Mouse (Mus musculus): ENCODE data around the gene Drd2. TPM values are rescaled to one million over a fixed set of nuclear protein-coding genes. Genes with fewer than 3 reads are reported as not detected.

The Drd2 gene
- polyA plus RNA-seq, 1 experiment: 0.02 TPM

DNA sequence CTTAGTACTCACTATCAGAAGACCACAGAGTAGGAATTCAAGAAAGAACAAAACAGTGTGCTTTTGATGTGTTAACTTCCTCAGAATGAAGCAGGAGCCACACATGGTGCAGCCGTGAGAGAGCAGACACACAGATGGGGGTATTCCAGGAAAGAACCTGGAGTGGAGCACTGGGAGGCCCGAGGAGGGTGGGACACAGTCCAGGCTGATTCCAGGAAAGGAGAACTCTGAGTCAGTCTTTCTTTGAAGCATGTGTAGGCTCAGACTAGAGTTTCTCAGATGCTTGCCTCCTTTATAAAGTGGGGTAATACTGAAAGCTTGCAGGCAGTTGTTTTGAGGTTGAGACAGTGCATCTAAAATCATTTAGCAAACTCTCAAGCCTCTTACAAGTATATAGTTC is 51.8 kb downstream of the Drd2 start:
- no peak for TF ChIP-seq CEBPB (IDR thresholded peaks at IDR 0.05; ENCODE audit: low read depth)
- no peak for TF ChIP-seq MYOD1 (IDR thresholded peaks at IDR 0.05; ENCODE audit: control insufficient read depth, insufficient read length, low read depth)
- TF ChIP-seq CTCF (IDR thresholded peaks at IDR 0.05; ENCODE audit: control insufficient read depth, insufficient read depth, insufficient read length): no peak
- no peak for TF ChIP-seq USF1 (IDR thresholded peaks at IDR 0.05; ENCODE audit: low read depth)
- TF ChIP-seq MAX (IDR thresholded peaks at IDR 0.05): no peak
- no peak for TF ChIP-seq FOSL1 (IDR thresholded peaks at IDR 0.05; ENCODE audit: insufficient read depth, low read length, poor library complexity, severe bottlenecking)
- TF ChIP-seq MYOG (IDR thresholded peaks at IDR 0.05; ENCODE audit: control insufficient read depth, extremely low read depth, insufficient read length): no peak

DNA sequence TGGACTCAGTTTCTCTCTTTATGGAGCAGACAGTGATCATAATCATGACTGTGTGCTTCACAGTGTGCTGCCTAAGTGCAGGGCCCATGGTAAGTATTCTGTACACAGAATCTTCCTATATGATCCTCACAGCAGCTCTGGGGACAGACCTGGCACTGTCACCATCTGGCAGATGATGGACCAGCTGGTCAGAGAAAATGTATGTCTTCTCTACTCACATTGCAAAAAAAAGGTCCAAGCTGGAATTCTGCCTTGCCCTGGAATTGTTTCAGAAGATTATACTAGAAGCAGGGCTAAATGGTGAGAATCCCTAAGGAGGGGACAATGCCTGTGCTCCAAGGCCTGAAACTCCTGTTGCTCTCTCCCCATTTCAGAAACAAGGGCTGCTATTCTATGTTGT is 55.6 kb downstream of the Drd2 start:
- TF ChIP-seq MYOD1 (IDR thresholded peaks at IDR 0.05; ENCODE audit: control insufficient read depth, insufficient read length, low read depth): no peak
- TF ChIP-seq FOSL1 (IDR thresholded peaks at IDR 0.05; ENCODE audit: insufficient read depth, low read length, poor library complexity, severe bottlenecking): no peak
- TF ChIP-seq MAX (IDR thresholded peaks at IDR 0.05): no peak
- TF ChIP-seq USF1 (IDR thresholded peaks at IDR 0.05; ENCODE audit: low read depth): no peak
- no peak for TF ChIP-seq CEBPB (IDR thresholded peaks at IDR 0.05; ENCODE audit: low read depth)
- no peak for TF ChIP-seq MYOG (IDR thresholded peaks at IDR 0.05; ENCODE audit: control insufficient read depth, extremely low read depth, insufficient read length)
- no peak for TF ChIP-seq CTCF (IDR thresholded peaks at IDR 0.05; ENCODE audit: control insufficient read depth, insufficient read depth, insufficient read length)
- Histone ChIP-seq H3ac (ENCODE audit: control insufficient read depth, insufficient read length, low read depth) (no peak overlapping the region), H3K36me3 (ENCODE audit: control insufficient read depth, insufficient read depth) (no peaks in the 10 kb centered on the region), H3K79me2 (ENCODE audit: control insufficient read depth, insufficient read depth) (no peaks in the 10 kb centered on the region), H3K27me3 (ENCODE audit: control insufficient read depth, insufficient read depth, insufficient read length) (peaks cover 6% of the 10 kb centered on the region), H3K79me3 (ENCODE audit: low read depth) (no peaks in the 10 kb centered on the region), H3K4me3 (ENCODE audit: insufficient read depth, poor library complexity, severe bottlenecking) (no peak overlapping the region)

More for the DNA sequence above, 51.8 kb downstream of the Drd2 start:
- Histone ChIP-seq H3K4me3 (ENCODE audit: insufficient read depth, poor library complexity, severe bottlenecking) (no peak overlapping the region), H3K27me3 (ENCODE audit: control insufficient read depth, insufficient read depth, insufficient read length) (peaks cover 6% of the 10 kb centered on the region), H3ac (ENCODE audit: control insufficient read depth, insufficient read length, low read depth) (no peak overlapping the region), H3K79me3 (ENCODE audit: low read depth) (no peaks in the 10 kb centered on the region), H3K36me3 (ENCODE audit: control insufficient read depth, insufficient read depth) (no peaks in the 10 kb centered on the region), H3K79me2 (ENCODE audit: control insufficient read depth, insufficient read depth) (no peaks in the 10 kb centered on the region)

DNA sequence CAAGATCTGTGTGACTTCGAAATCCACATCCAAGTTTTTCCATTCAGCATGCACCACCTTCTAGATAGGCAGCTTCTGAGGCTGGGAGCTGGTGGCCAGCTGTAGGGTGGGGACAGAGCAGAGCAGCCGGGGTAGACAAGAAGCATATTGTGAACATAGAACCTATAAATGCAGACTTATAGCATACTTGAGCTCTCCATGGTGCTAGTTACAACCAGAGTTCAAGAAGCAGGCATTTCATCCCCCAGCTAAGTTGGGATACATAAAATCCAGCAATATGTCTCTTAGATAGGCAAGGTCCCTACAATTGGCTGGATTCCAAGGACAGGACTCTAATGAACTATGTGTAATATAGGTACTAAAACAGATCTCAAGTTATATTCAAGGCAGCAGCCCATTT is 63.3 kb downstream of the Drd2 start:
- TF ChIP-seq CEBPB (IDR thresholded peaks at IDR 0.05; ENCODE audit: low read depth) (no peak), FOSL1 (IDR thresholded peaks at IDR 0.05; ENCODE audit: insufficient read depth, low read length, poor library complexity, severe bottlenecking) (no peak)
- Histone ChIP-seq H3K36me3 (ENCODE audit: control insufficient read depth, insufficient read depth) (no peaks in the 10 kb centered on the region), H3K79me3 (ENCODE audit: low read depth) (no peaks in the 10 kb centered on the region), H3ac (ENCODE audit: control insufficient read depth, insufficient read length, low read depth) (no peak overlapping the region), H3K27me3 (ENCODE audit: control insufficient read depth, insufficient read depth, insufficient read length) (no peaks in the 10 kb centered on the region), H3K4me3 (ENCODE audit: insufficient read depth, poor library complexity, severe bottlenecking) (no peak overlapping the region), H3K79me2 (ENCODE audit: control insufficient read depth, insufficient read depth) (no peaks in the 10 kb centered on the region)

DNA sequence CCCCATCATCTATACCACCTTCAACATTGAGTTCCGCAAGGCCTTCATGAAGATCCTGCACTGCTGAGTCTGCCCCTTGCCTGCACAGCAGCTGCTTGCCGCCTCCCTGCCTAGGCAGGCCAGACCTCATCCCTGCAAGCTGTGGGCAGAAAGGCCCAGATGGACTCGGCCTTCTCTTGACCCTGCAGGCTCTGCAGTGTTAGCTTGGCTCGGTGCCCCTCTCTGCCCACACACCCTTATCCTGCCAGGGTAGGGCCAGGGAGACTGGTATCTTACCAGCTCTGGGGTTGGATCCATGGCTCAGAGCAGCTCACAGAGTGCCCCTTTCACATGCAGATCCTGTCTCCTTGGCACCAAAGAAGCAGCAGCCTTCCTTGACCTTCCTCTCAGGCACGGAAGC is 66.6 kb downstream of the Drd2 start:
- no peaks in the 10 kb centered on the region for H3K79me3 ChIP-seq (ENCODE audit: low read depth)
- H3K27me3 ChIP-seq (ENCODE audit: control insufficient read depth, insufficient read depth, insufficient read length): no peaks in the 10 kb centered on the region
- H3K79me2 ChIP-seq (ENCODE audit: control insufficient read depth, insufficient read depth): no peaks in the 10 kb centered on the region
- H3K4me3 ChIP-seq (ENCODE audit: insufficient read depth, poor library complexity, severe bottlenecking): no peak overlapping the region
- H3K36me3 ChIP-seq (ENCODE audit: control insufficient read depth, insufficient read depth): no peaks in the 10 kb centered on the region
- TF ChIP-seq MAX (IDR thresholded peaks at IDR 0.05) (no peak), MYOD1 (IDR thresholded peaks at IDR 0.05; ENCODE audit: control insufficient read depth, insufficient read length, low read depth) (no peak), USF1 (IDR thresholded peaks at IDR 0.05; ENCODE audit: low read depth) (no peak), CEBPB (IDR thresholded peaks at IDR 0.05; ENCODE audit: low read depth) (no peak), CTCF (IDR thresholded peaks at IDR 0.05; ENCODE audit: control insufficient read depth, insufficient read depth, insufficient read length) (no peak), FOSL1 (IDR thresholded peaks at IDR 0.05; ENCODE audit: insufficient read depth, low read length, poor library complexity, severe bottlenecking) (no peak), MYOG (IDR thresholded peaks at IDR 0.05; ENCODE audit: control insufficient read depth, extremely low read depth, insufficient read length) (no peak)
- no peak overlapping the region for H3ac ChIP-seq (ENCODE audit: control insufficient read depth, insufficient read length, low read depth)

DNA sequence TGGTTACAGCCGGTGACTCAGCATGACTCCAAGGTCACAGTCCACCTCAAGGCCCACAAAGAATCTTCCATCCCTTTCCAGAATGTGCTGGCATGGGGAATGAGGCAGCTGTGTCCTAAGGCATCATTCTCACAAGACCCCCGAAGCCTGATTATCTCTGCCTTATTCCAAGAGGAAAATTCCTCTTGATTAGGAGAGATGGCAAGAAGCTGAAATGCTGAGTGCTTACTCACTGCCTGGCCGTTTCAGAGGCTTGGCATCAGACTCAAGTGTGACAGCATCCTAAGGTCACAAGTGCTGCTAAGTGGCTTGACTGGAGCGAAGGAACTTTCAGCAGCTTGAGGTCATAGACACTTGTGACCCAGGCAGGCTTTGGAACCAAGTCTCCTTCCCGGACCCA is 70.2 kb downstream of the Drd2 start:
- no peaks in the 10 kb centered on the region for H3K79me2 ChIP-seq (ENCODE audit: control insufficient read depth, insufficient read depth)
- no peaks in the 10 kb centered on the region for H3K36me3 ChIP-seq (ENCODE audit: control insufficient read depth, insufficient read depth)
- H3K4me3 ChIP-seq (ENCODE audit: insufficient read depth, poor library complexity, severe bottlenecking): no peak overlapping the region
- no peak overlapping the region for H3ac ChIP-seq (ENCODE audit: control insufficient read depth, insufficient read length, low read depth)
- no peaks in the 10 kb centered on the region for H3K79me3 ChIP-seq (ENCODE audit: low read depth)
- H3K27me3 ChIP-seq (ENCODE audit: control insufficient read depth, insufficient read depth, insufficient read length): no peaks in the 10 kb centered on the region
- TF ChIP-seq MAX (IDR thresholded peaks at IDR 0.05) (no peak), CTCF (IDR thresholded peaks at IDR 0.05; ENCODE audit: control insufficient read depth, insufficient read depth, insufficient read length) (no peak), MYOD1 (IDR thresholded peaks at IDR 0.05; ENCODE audit: control insufficient read depth, insufficient read length, low read depth) (no peak), CEBPB (IDR thresholded peaks at IDR 0.05; ENCODE audit: low read depth) (no peak), FOSL1 (IDR thresholded peaks at IDR 0.05; ENCODE audit: insufficient read depth, low read length, poor library complexity, severe bottlenecking) (no peak), MYOG (IDR thresholded peaks at IDR 0.05; ENCODE audit: control insufficient read depth, extremely low read depth, insufficient read length) (no peak), USF1 (IDR thresholded peaks at IDR 0.05; ENCODE audit: low read depth) (no peak)

DNA sequence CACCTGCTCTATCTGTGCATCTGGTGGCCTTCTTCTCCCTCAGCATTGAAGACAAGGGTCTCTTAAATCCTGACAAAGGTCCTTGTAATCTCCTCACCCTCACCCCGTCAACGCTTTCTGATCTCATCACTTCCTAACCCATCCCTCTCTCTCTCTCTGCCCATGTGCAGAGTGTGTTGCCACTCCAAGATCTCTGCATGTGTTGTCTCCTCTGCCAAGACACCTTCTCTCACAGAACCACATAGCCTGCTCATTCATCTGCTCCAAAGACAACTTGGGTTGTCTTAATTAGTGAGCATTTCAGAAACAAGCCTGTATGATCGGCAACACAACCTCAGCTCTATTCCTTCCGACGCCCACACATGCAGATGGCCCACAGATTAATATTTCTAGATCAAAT is 83.4 kb downstream of the Drd2 start:
- TF ChIP-seq MYOG (IDR thresholded peaks at IDR 0.05; ENCODE audit: control insufficient read depth, extremely low read depth, insufficient read length) (no peak), USF1 (IDR thresholded peaks at IDR 0.05; ENCODE audit: low read depth) (no peak), CEBPB (IDR thresholded peaks at IDR 0.05; ENCODE audit: low read depth) (no peak), CTCF (IDR thresholded peaks at IDR 0.05; ENCODE audit: control insufficient read depth, insufficient read depth, insufficient read length) (no peak), MAX (IDR thresholded peaks at IDR 0.05) (no peak), MYOD1 (IDR thresholded peaks at IDR 0.05; ENCODE audit: control insufficient read depth, insufficient read length, low read depth) (no peak), FOSL1 (IDR thresholded peaks at IDR 0.05; ENCODE audit: insufficient read depth, low read length, poor library complexity, severe bottlenecking) (no peak)
- H3K79me2 ChIP-seq (ENCODE audit: control insufficient read depth, insufficient read depth): no peaks in the 10 kb centered on the region
- H3K79me3 ChIP-seq (ENCODE audit: low read depth): no peaks in the 10 kb centered on the region
- no peak overlapping the region for H3K4me3 ChIP-seq (ENCODE audit: insufficient read depth, poor library complexity, severe bottlenecking)
- H3K27me3 ChIP-seq (ENCODE audit: control insufficient read depth, insufficient read depth, insufficient read length): no peaks in the 10 kb centered on the region
- no peaks in the 10 kb centered on the region for H3K36me3 ChIP-seq (ENCODE audit: control insufficient read depth, insufficient read depth)
- H3ac ChIP-seq (ENCODE audit: control insufficient read depth, insufficient read length, low read depth): no peak overlapping the region
